Mouse (Mus musculus): ENCODE data around the gene Tbk1. TPM values are rescaled to one million over a fixed set of nuclear protein-coding genes. Genes with fewer than 3 reads are reported as not detected.

Tbk1 gene
- total RNA-seq (2021) (10 to 100 TPM; 37.8 to 45.9 TPM), polyA plus RNA-seq (2012; rRNA removed) (3.5 and 3.7 TPM in 2 replicates)
- long read RNA-seq, transcript Tbk1-201 (21 exons, 3,024 nt) = major isoform, 19 of 22 reads
- long read RNA-seq, partial matches to known transcripts = 1 of 22 reads
- long read RNA-seq, other reads (novel, unspliced or antisense) = 2 of 22 reads

- DNase-seq = peak; percentile 98
Observed at GRCm38 (mm10) chr10:121586675-121587370, at the start of gene Tbk1. Tbk1 (minus strand) TSS chr10:121586787.

- DNase-seq = no peak
Observed at GRCm38 (mm10) chr10:121636276-121636675, 49.7 kb upstream of the Tbk1 start.

- DNase-seq = no peak
Observed at GRCm38 (mm10) chr10:121634159-121634558, 47.6 kb upstream of the Tbk1 start.

- no peak for DNase-seq
Observed at GRCm38 (mm10) chr10:121628561-121629040, 42.0 kb upstream of the Tbk1 start.

GRCm38 (mm10) chr10:121627216-121627852, 40.7 kb upstream of the Tbk1 start:
- no peak for DNase-seq

GRCm38 (mm10) chr10:121626186-121626882, 39.7 kb upstream of the Tbk1 start, which contains the start of gene Xpot:
Xpot (minus strand) TSS chr10:121626332.
- DNase-seq = peak; percentile 99

- no peak for DNase-seq
Observed at GRCm38 (mm10) chr10:121625407-121626185, 39.0 kb upstream of the Tbk1 start.

- no peak for DNase-seq
Observed at GRCm38 (mm10) chr10:121625006-121625405, 38.4 kb upstream of the Tbk1 start.

GRCm38 (mm10) chr10:121623670-121624069, 37.1 kb upstream of the Tbk1 start:
- no peak for DNase-seq

- DNase-seq = no peak
Observed at GRCm38 (mm10) chr10:121622431-121622830, 35.8 kb upstream of the Tbk1 start.

- no peak for DNase-seq
Observed at GRCm38 (mm10) chr10:121615935-121616334, 29.3 kb upstream of the Tbk1 start.

GRCm38 (mm10) chr10:121615146-121615870, 28.7 kb upstream of the Tbk1 start:
- no peak for DNase-seq

GRCm38 (mm10) chr10:121613570-121613969, 27.0 kb upstream of the Tbk1 start:
- DNase-seq = peak; percentile 24

GRCm38 (mm10) chr10:121612448-121612847, 25.9 kb upstream of the Tbk1 start:
- DNase-seq = no peak

GRCm38 (mm10) chr10:121611587-121611986, 25.0 kb upstream of the Tbk1 start:
- no peak for DNase-seq

- DNase-seq = no peak
Observed at GRCm38 (mm10) chr10:121608177-121608576, 21.6 kb upstream of the Tbk1 start.

- DNase-seq = peak; percentile 34
Observed at GRCm38 (mm10) chr10:121604632-121605344, 18.2 kb upstream of the Tbk1 start.

GRCm38 (mm10) chr10:121603556-121603955, 17.0 kb upstream of the Tbk1 start:
- DNase-seq = peak; percentile 39

- no peak for DNase-seq
Observed at GRCm38 (mm10) chr10:121601272-121601671, 14.7 kb upstream of the Tbk1 start.

GRCm38 (mm10) chr10:121596580-121596979, 10.0 kb upstream of the Tbk1 start:
- DNase-seq = no peak

All from adrenal gland, adult 2 months (tissue).